Mouse (Mus musculus): ENCODE measurements around the gene Naxd. TPM values are rescaled to one million over a fixed set of nuclear protein-coding genes. Genes with fewer than 3 reads are reported as not detected.

Naxd gene
- polyA plus RNA-seq, 1 experiment from 2014 or later, result 132 TPM

- H3K4me3 ChIP-seq (ENCODE audit: low read length), result no peak overlapping the region
- no peak overlapping the region for H3K9ac ChIP-seq (replicated peaks; ENCODE audit: low read length)
- H3K4me1 ChIP-seq (ENCODE audit: insufficient read depth, low read length), result no peaks in the 10 kb centered on the region
- no peak overlapping the region for H3K4me2 ChIP-seq (replicated peaks; ENCODE audit: low read depth, low read length)
- H3K9me3 ChIP-seq (ENCODE audit: low read length), result no peaks in the 10 kb centered on the region
- ATAC-seq (ENCODE audit: low FRiP score, low TSS enrichment), result no peak
- 83% methylated on average over 16 of the region's 16 CpGs for WGBS
- peaks cover 49% of the 10 kb centered on the region for H3K36me3 ChIP-seq (ENCODE audit: insufficient read depth, low read length)
- H3K27ac ChIP-seq (ENCODE audit: low read length), result no peak overlapping the region
- no peaks in the 10 kb centered on the region for H3K27me3 ChIP-seq (ENCODE audit: insufficient read depth, low read length)
Observed at GRCm38 (mm10) chr8:11517366-11518055, 20.2 kb downstream of the Naxd start.

DNA sequence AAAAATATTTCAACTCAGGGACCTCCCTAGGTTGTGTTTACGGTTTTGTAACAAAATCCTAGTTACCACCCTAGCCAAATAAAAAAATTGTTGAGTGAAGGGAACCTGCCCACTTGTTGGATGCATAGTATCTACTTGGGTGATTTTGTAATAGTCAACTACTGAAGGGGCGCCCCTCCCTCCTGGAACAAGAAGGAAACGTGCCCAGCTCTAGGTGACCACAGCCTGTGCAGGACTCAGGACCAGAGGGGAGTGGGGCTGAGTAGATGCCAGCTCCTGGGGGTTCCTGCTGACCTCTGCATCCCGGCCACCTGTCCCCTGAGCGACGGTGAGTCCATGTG, 20.7 kb downstream of the Naxd start:
- ATAC-seq (ENCODE audit: low FRiP score, low TSS enrichment), result no peak
- no peaks in the 10 kb centered on the region for H3K9me3 ChIP-seq (ENCODE audit: low read length)
- H3K36me3 ChIP-seq (ENCODE audit: insufficient read depth, low read length), result peaks cover 44% of the 10 kb centered on the region
- H3K27me3 ChIP-seq (ENCODE audit: insufficient read depth, low read length), result no peaks in the 10 kb centered on the region
- no peak overlapping the region for H3K27ac ChIP-seq (ENCODE audit: low read length)
- WGBS, result 81% methylated on average over 6 of the region's 6 CpGs
- H3K4me3 ChIP-seq (ENCODE audit: low read length), result no peak overlapping the region
- no peaks in the 10 kb centered on the region for H3K4me1 ChIP-seq (ENCODE audit: insufficient read depth, low read length)
- H3K4me2 ChIP-seq (replicated peaks; ENCODE audit: low read depth, low read length), result no peak overlapping the region
- no peak overlapping the region for H3K9ac ChIP-seq (replicated peaks; ENCODE audit: low read length)

GRCm38 (mm10) chr8:11518676-11519075, 21.4 kb downstream of the Naxd start:
- Histone ChIP-seq H3K4me2 (replicated peaks; ENCODE audit: low read depth, low read length) (no peak overlapping the region), H3K27me3 (ENCODE audit: insufficient read depth, low read length) (no peaks in the 10 kb centered on the region), H3K4me3 (ENCODE audit: low read length) (no peak overlapping the region), H3K36me3 (ENCODE audit: insufficient read depth, low read length) (peaks cover 38% of the 10 kb centered on the region), H3K9me3 (ENCODE audit: low read length) (no peaks in the 10 kb centered on the region), H3K27ac (ENCODE audit: low read length) (no peak overlapping the region), H3K9ac (replicated peaks; ENCODE audit: low read length) (no peak overlapping the region), H3K4me1 (ENCODE audit: insufficient read depth, low read length) (no peaks in the 10 kb centered on the region)
- no peak for ATAC-seq (ENCODE audit: low FRiP score, low TSS enrichment)
- 90% methylated on average over 11 of the region's 11 CpGs for WGBS

- no peak overlapping the region for H3K4me2 ChIP-seq (replicated peaks; ENCODE audit: low read depth, low read length)
- no peaks in the 10 kb centered on the region for H3K9me3 ChIP-seq (ENCODE audit: low read length)
- H3K27me3 ChIP-seq (ENCODE audit: insufficient read depth, low read length), result no peaks in the 10 kb centered on the region
- H3K36me3 ChIP-seq (ENCODE audit: insufficient read depth, low read length), result peaks cover 17% of the 10 kb centered on the region; the same call in 1 of the 2 replicates
- H3K27ac ChIP-seq (ENCODE audit: low read length), result no peak overlapping the region
- WGBS, result 76% methylated on average over 3 of the region's 3 CpGs
- H3K4me3 ChIP-seq (ENCODE audit: low read length), result no peak overlapping the region
- H3K4me1 ChIP-seq (ENCODE audit: insufficient read depth, low read length), result no peaks in the 10 kb centered on the region
- no peak overlapping the region for H3K9ac ChIP-seq (replicated peaks; ENCODE audit: low read length)
- ATAC-seq (ENCODE audit: low FRiP score, low TSS enrichment), result no peak
Observed at GRCm38 (mm10) chr8:11523331-11523730, 26.0 kb downstream of the Naxd start.

GRCm38 (mm10) chr8:11530155-11530770, 33.0 kb downstream of the Naxd start:
- no peak for ATAC-seq (ENCODE audit: low FRiP score, low TSS enrichment)
- H3K36me3 ChIP-seq (ENCODE audit: insufficient read depth, low read length), result peaks cover 40% of the 10 kb centered on the region

GRCm38 (mm10) chr8:11530849-11531248, 33.5 kb downstream of the Naxd start:
- 66% methylated on average over 4 of the region's 4 CpGs for WGBS
- peaks cover 38% of the 10 kb centered on the region for H3K36me3 ChIP-seq (ENCODE audit: insufficient read depth, low read length)
- H3K4me1 ChIP-seq (ENCODE audit: insufficient read depth, low read length), result no peaks in the 10 kb centered on the region
- no peaks in the 10 kb centered on the region for H3K9me3 ChIP-seq (ENCODE audit: low read length)
- no peaks in the 10 kb centered on the region for H3K27me3 ChIP-seq (ENCODE audit: insufficient read depth, low read length)
- no peak overlapping the region for H3K4me3 ChIP-seq (ENCODE audit: low read length)
- H3K27ac ChIP-seq (ENCODE audit: low read length), result no peak overlapping the region
- no peak for ATAC-seq (ENCODE audit: low FRiP score, low TSS enrichment)
- H3K9ac ChIP-seq (replicated peaks; ENCODE audit: low read length), result no peak overlapping the region
- no peak overlapping the region for H3K4me2 ChIP-seq (replicated peaks; ENCODE audit: low read depth, low read length)

More at GRCm38 (mm10) chr8:11530155-11530770, 33.0 kb downstream of the Naxd start:
- no peak overlapping the region for H3K9ac ChIP-seq (replicated peaks; ENCODE audit: low read length)
- H3K27me3 ChIP-seq (ENCODE audit: insufficient read depth, low read length), result no peaks in the 10 kb centered on the region
- H3K9me3 ChIP-seq (ENCODE audit: low read length), result no peaks in the 10 kb centered on the region
- 85% methylated on average over 18 of the region's 18 CpGs for WGBS
- H3K4me3 ChIP-seq (ENCODE audit: low read length), result no peak overlapping the region
- no peak overlapping the region for H3K4me2 ChIP-seq (replicated peaks; ENCODE audit: low read depth, low read length)
- H3K27ac ChIP-seq (ENCODE audit: low read length), result no peak overlapping the region
- no peaks in the 10 kb centered on the region for H3K4me1 ChIP-seq (ENCODE audit: insufficient read depth, low read length)

DNA sequence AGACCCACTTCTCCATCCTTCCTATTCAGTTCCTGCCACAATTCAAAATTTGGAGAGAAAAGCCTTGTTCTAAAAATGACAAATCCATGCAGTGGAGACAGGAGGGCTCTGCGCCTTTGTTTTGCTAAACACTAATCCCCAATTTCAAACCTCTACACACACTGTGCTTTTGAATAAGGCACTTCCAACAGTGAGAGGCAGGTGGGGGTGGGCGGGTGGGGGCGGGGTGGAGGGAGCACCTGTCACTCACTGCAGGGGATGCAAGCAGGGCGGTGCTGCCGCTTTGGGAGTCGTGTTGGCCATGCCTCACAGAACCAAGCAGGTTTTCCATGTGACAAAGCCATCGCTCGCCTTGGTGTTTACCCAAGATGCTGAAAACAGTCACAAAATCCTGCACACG, 37.2 kb downstream of the Naxd start:
- WGBS, result 51% methylated on average over 9 of the region's 9 CpGs

DNA sequence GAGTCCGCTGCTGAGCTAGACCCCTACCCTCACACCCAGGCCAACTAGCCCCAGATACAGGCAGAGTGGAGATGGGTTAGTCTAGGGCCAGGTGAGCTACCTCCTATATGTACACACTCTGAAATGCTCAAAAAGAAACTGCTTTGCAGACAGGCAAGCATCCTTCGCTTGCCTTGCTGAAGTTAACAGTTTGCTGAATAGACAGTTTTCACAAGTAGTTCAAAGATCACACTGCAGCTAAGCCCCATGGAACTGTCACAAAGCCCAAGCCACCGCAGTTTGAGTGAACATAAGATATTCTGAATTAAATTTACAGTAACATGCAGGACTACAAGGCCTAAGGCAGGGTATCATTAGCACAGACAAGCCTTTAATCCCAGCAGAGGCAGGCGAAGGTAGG, 41.7 kb downstream of the Naxd start:
- WGBS, result 97% methylated on average over 4 of the region's 4 CpGs
- ATAC-seq (ENCODE audit: low FRiP score, low TSS enrichment), result no peak
- Histone ChIP-seq H3K4me2 (replicated peaks; ENCODE audit: low read depth, low read length) (no peak overlapping the region), H3K4me1 (ENCODE audit: insufficient read depth, low read length) (no peaks in the 10 kb centered on the region), H3K9me3 (ENCODE audit: low read length) (no peaks in the 10 kb centered on the region), H3K36me3 (ENCODE audit: insufficient read depth, low read length) (peaks cover 50% of the 10 kb centered on the region), H3K27me3 (ENCODE audit: insufficient read depth, low read length) (no peaks in the 10 kb centered on the region), H3K9ac (replicated peaks; ENCODE audit: low read length) (no peak overlapping the region), H3K4me3 (ENCODE audit: low read length) (no peak overlapping the region), H3K27ac (ENCODE audit: low read length) (no peak overlapping the region)

More for the DNA sequence above, 37.2 kb downstream of the Naxd start:
- H3K9ac ChIP-seq (replicated peaks; ENCODE audit: low read length), result no peak overlapping the region
- H3K27me3 ChIP-seq (ENCODE audit: insufficient read depth, low read length), result no peaks in the 10 kb centered on the region
- no peak overlapping the region for H3K4me2 ChIP-seq (replicated peaks; ENCODE audit: low read depth, low read length)
- H3K9me3 ChIP-seq (ENCODE audit: low read length), result no peaks in the 10 kb centered on the region
- no peak overlapping the region for H3K4me3 ChIP-seq (ENCODE audit: low read length)
- ATAC-seq (ENCODE audit: low FRiP score, low TSS enrichment), result no peak
- peaks cover 44% of the 10 kb centered on the region for H3K36me3 ChIP-seq (ENCODE audit: insufficient read depth, low read length)
- no peaks in the 10 kb centered on the region for H3K4me1 ChIP-seq (ENCODE audit: insufficient read depth, low read length)
- H3K27ac ChIP-seq (ENCODE audit: low read length), result no peak overlapping the region

DNA sequence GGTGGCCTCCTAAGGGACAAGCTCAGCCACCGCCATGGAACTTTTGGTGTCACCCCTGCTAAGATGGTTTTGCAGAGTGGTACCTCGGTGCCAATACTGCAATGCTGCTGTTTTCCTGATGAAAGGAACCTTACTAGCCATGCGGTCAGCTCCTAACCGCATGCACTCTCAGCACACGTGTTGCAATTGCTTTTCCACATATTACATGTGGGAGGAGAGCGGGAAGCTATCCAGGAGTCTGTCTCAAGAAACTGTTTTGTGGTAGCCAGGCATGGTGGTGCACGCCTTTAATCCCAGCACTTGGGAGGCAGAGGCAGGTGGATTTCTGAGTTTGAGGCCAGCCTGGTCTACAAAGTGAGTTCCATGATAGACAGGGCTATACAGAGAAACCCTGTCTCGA, 42.9 kb downstream of the Naxd start:
- Histone ChIP-seq H3K4me3 (ENCODE audit: low read length) (no peak overlapping the region), H3K27me3 (ENCODE audit: insufficient read depth, low read length) (no peaks in the 10 kb centered on the region), H3K36me3 (ENCODE audit: insufficient read depth, low read length) (peaks cover 43% of the 10 kb centered on the region), H3K9me3 (ENCODE audit: low read length) (no peaks in the 10 kb centered on the region), H3K4me2 (replicated peaks; ENCODE audit: low read depth, low read length) (no peak overlapping the region), H3K27ac (ENCODE audit: low read length) (no peak overlapping the region), H3K4me1 (ENCODE audit: insufficient read depth, low read length) (no peaks in the 10 kb centered on the region), H3K9ac (replicated peaks; ENCODE audit: low read length) (no peak overlapping the region)
- 88% methylated on average over 8 of the region's 8 CpGs for WGBS
- ATAC-seq (ENCODE audit: low FRiP score, low TSS enrichment), result no peak

- WGBS, result 86% methylated on average over 12 of the region's 12 CpGs
- Histone ChIP-seq H3K27ac (ENCODE audit: low read length) (no peak overlapping the region), H3K27me3 (ENCODE audit: insufficient read depth, low read length) (no peaks in the 10 kb centered on the region), H3K4me3 (ENCODE audit: low read length) (no peak overlapping the region), H3K4me2 (replicated peaks; ENCODE audit: low read depth, low read length) (no peak overlapping the region), H3K4me1 (ENCODE audit: insufficient read depth, low read length) (no peaks in the 10 kb centered on the region), H3K9me3 (ENCODE audit: low read length) (no peaks in the 10 kb centered on the region), H3K36me3 (ENCODE audit: insufficient read depth, low read length) (peaks cover 45% of the 10 kb centered on the region), H3K9ac (replicated peaks; ENCODE audit: low read length) (no peak overlapping the region)
- ATAC-seq (ENCODE audit: low FRiP score, low TSS enrichment), result peak; percentile 43; the same call in 1 of the 2 replicates
Observed at GRCm38 (mm10) chr8:11542031-11542430, 44.7 kb downstream of the Naxd start.

Measured in kidney, embryonic 16.5 days (tissue).